Mouse (Mus musculus) E14TG2a.4 (cell line): Measurements from ENCODE around the gene Reps1.

ENCODE experiments used
- H3K27me3 ChIP-seq: 2 replicates; pipeline ENCODE4 v1.6.1; 2014; ENCODE audit warnings: low read length, control low read depth; ENCODE audit not compliant: insufficient read depth
- H3K36me3 ChIP-seq: 2 replicates; pipeline ENCODE4 v1.6.1; 2014; ENCODE audit warnings: low read length, control low read depth; ENCODE audit not compliant: insufficient read depth
- H3K4me1 ChIP-seq: replicated peaks from 2 replicates; pipeline ENCODE4 v1.6.1; 2014; ENCODE audit warnings: low read depth, low read length, control low read depth
- H3K4me3 ChIP-seq: replicated peaks from 2 replicates; pipeline ENCODE4 v1.5.1; 2014; ENCODE audit warnings: mild to moderate bottlenecking, low read length
- H3K9me3 ChIP-seq: 2 replicates; pipeline ENCODE4 v1.6.1; 2014; ENCODE audit warnings: low read length, control low read depth
- CTCF ChIP-seq: conservative IDR thresholded peaks from 2 replicates; pipeline ENCODE4 v1.5.1; 2014; ENCODE audit warnings: low read length
- NANOG ChIP-seq: IDR thresholded peaks from 2 replicates; pipeline ENCODE4 v1.6.1; 2014; ENCODE audit warnings: borderline replicate concordance, low read length, mixed read lengths
- POU5F1 ChIP-seq: IDR thresholded peaks from 2 replicates; pipeline ENCODE4 v1.6.1; 2014; ENCODE audit warnings: low read length, borderline replicate concordance

The Reps1 gene

GRCm38 (mm10) chr10:18139615-18140014 lies 84.0 kb downstream of the Reps1 start:
- TF ChIP-seq NANOG (no peak), POU5F1 (no peak), CTCF (no peak)

GRCm38 (mm10) chr10:18141389-18141788 lies 85.7 kb downstream of the Reps1 start:
- TF ChIP-seq NANOG (no peak), CTCF (no peak), POU5F1 (no peak)
- H3K9me3 ChIP-seq: peaks cover 28% of the 10 kb centered on the region
- H3K4me1 ChIP-seq: no peaks in the 10 kb centered on the region
- no peaks in the 10 kb centered on the region for H3K27me3 ChIP-seq
- H3K36me3 ChIP-seq: no peaks in the 10 kb centered on the region
- no peak overlapping the region for H3K4me3 ChIP-seq

More at GRCm38 (mm10) chr10:18139615-18140014, 84.0 kb downstream of the Reps1 start:
- no peaks in the 10 kb centered on the region for H3K27me3 ChIP-seq
- no peaks in the 10 kb centered on the region for H3K4me1 ChIP-seq
- peaks cover 28% of the 10 kb centered on the region for H3K9me3 ChIP-seq
- H3K36me3 ChIP-seq: no peaks in the 10 kb centered on the region
- no peak overlapping the region for H3K4me3 ChIP-seq

- TF ChIP-seq NANOG (no peak), POU5F1 (no peak)
- Histone ChIP-seq H3K4me3 (no peak overlapping the region), H3K36me3 (no peaks in the 10 kb centered on the region), H3K4me1 (no peaks in the 10 kb centered on the region), H3K9me3 (peaks cover 28% of the 10 kb centered on the region), H3K27me3 (no peaks in the 10 kb centered on the region)
These were observed 86.6 kb downstream of the Reps1 start for GRCm38 (mm10) chr10:18142231-18142630.

GRCm38 (mm10) chr10:18147224-18147623 lies 91.6 kb downstream of the Reps1 start:
- no peaks in the 10 kb centered on the region for H3K9me3 ChIP-seq
- no peak overlapping the region for H3K4me3 ChIP-seq
- TF ChIP-seq NANOG (no peak), CTCF (no peak), POU5F1 (no peak)
- H3K36me3 ChIP-seq: no peaks in the 10 kb centered on the region
- H3K27me3 ChIP-seq: no peaks in the 10 kb centered on the region
- H3K4me1 ChIP-seq: no peaks in the 10 kb centered on the region

GRCm38 (mm10) chr10:18162435-18162971 lies 106.8 kb downstream of the Reps1 start:
- H3K9me3 ChIP-seq: peaks cover 4% of the 10 kb centered on the region; the same call in 1 of the 2 replicates
- TF ChIP-seq POU5F1: no peak
- no peak for TF ChIP-seq CTCF
- TF ChIP-seq NANOG: no peak
- H3K36me3 ChIP-seq: no peaks in the 10 kb centered on the region
- no peaks in the 10 kb centered on the region for H3K4me1 ChIP-seq
- H3K27me3 ChIP-seq: no peaks in the 10 kb centered on the region
- no peak overlapping the region for H3K4me3 ChIP-seq
